Mouse (Mus musculus): ENCODE results near the gene Sh3pxd2b.

- TF ChIP-seq POLR2A (IDR thresholded peaks at IDR 0.05; ENCODE audit: borderline replicate concordance, extremely low read depth, low read depth, low read length), result peak; percentile 58; the same call in 1 of the 2 replicates
- no peak for TF ChIP-seq CTCF (IDR thresholded peaks at IDR 0.05; ENCODE audit: insufficient read depth, low read length)
Measured at GRCm38 (mm10) chr11:32454800-32455506, 107.3 kb downstream of the Sh3pxd2b start, which contains the start of gene Ubtd2.
